Comparison of ENCODE assay signal across 24 mouse cellular contexts in genomic region chr1:157586556-157586955, GRCm38 (mm10).
A peak's percentile ranks its signal among the peaks of the same experiment; 100 is the strongest.
DNase-seq lines count a peak whose midpoint lies in the region; ATAC-seq lines count a peak whose summit lies in the region.
"Had no signal": no experiment of that assay in that cellular context is flagged by ENCODE, and none has a peak within 500 bp of the region (broad histone marks: within the 10 kb centered on the region; RNA-seq: fewer than 3 reads in every experiment).

No protein-coding gene starts in this region.

- ATAC-seq in midbrain, embryonic 11.5 days (ENCODE audit: low FRiP score), result no peak
- no peak for ATAC-seq in midbrain, embryonic 15.5 days (replicated peaks)
- ATAC-seq: activated CD4-positive, CD25-positive, alpha-beta regulatory T cell, adult 4 months; hindbrain, postnatal 0 days; intestine, postnatal 0 days had no signal

- DNase-seq in cerebellum, postnatal 10 days, result peak; percentile 55 to 60
- no peak for DNase-seq in cerebellum, adult 11 months
- DNase-seq in heart, adult 11 months, result peak; percentile 87
- DNase-seq in heart, embryonic 10.5 days (ENCODE audit: low spot score), result no peak
- DNase-seq in kidney, adult 8-10 months, result peak; percentile 19 to 36
- no peak for DNase-seq in kidney, postnatal 10 days
- peak; percentile 8 for DNase-seq in midbrain, embryonic 11.5 days (ENCODE audit: low spot score, missing footprints)
- DNase-seq: adrenal gland, postnatal 14 days; cerebellum, adult 9-11 months; layer of hippocampus, postnatal 36 days; thymus, adult 18-20 months; thymus, postnatal 36 days had no signal

- H3K9me3 ChIP-seq in heart, embryonic 10.5 days, result no peaks in the 10 kb centered on the region
- no peaks in the 10 kb centered on the region for H3K9me3 ChIP-seq in midbrain, embryonic 11.5 days (ENCODE audit: control insufficient read depth, low read length)
- no peaks in the 10 kb centered on the region for H3K9me3 ChIP-seq in midbrain, embryonic 15.5 days
- H3K9me3 ChIP-seq: embryonic facial prominence, embryonic 12.5 days; forebrain, embryonic 12.5 days; limb, embryonic 15.5 days; lung, embryonic 15.5 days had no signal

- H3K9ac ChIP-seq in midbrain, embryonic 11.5 days (ENCODE audit: low read length), result no peak overlapping the region
- H3K9ac ChIP-seq in midbrain, embryonic 15.5 days, result no peak overlapping the region
- H3K9ac ChIP-seq: embryonic facial prominence, embryonic 12.5 days; forebrain, embryonic 12.5 days; limb, embryonic 15.5 days; liver, embryonic 14.5 days; lung, embryonic 15.5 days had no signal

- no peak overlapping the region for H3K27ac ChIP-seq in heart, embryonic 10.5 days
- H3K27ac ChIP-seq in midbrain, embryonic 11.5 days (ENCODE audit: low read depth, low read length), result no peak overlapping the region
- no peak overlapping the region for H3K27ac ChIP-seq in midbrain, embryonic 15.5 days
- H3K27ac ChIP-seq: embryonic facial prominence, embryonic 12.5 days; forebrain, embryonic 12.5 days; hindbrain, postnatal 0 days; limb, embryonic 15.5 days; liver, embryonic 14.5 days; lung, embryonic 15.5 days; macrophage had no signal

- no peak overlapping the region for H3K4me2 ChIP-seq in midbrain, embryonic 11.5 days
- H3K4me2 ChIP-seq in midbrain, embryonic 15.5 days, result no peak overlapping the region
- H3K4me2 ChIP-seq: embryonic facial prominence, embryonic 12.5 days; forebrain, embryonic 12.5 days; heart, embryonic 11.5 days; limb, embryonic 15.5 days; lung, embryonic 15.5 days had no signal

- no peaks in the 10 kb centered on the region for H3K4me1 ChIP-seq in heart, embryonic 10.5 days
- no peaks in the 10 kb centered on the region for H3K4me1 ChIP-seq in midbrain, embryonic 11.5 days (ENCODE audit: control insufficient read depth, insufficient read depth, low read length)
- H3K4me1 ChIP-seq in midbrain, embryonic 15.5 days, result peaks cover under 1% of the 10 kb centered on the region
- H3K4me1 ChIP-seq: embryonic facial prominence, embryonic 12.5 days; forebrain, embryonic 12.5 days; lung, embryonic 15.5 days had no signal

- H3K4me3 ChIP-seq in heart, embryonic 10.5 days, result no peak overlapping the region
- H3K4me3 ChIP-seq in midbrain, embryonic 11.5 days (ENCODE audit: low read depth, low read length), result no peak overlapping the region
- H3K4me3 ChIP-seq in midbrain, embryonic 15.5 days, result no peak overlapping the region
- H3K4me3 ChIP-seq: embryonic facial prominence, embryonic 12.5 days; erythroblast, embryonic 14.5 days; forebrain, embryonic 12.5 days; limb, embryonic 15.5 days; lung, embryonic 15.5 days had no signal

- WGBS in heart, embryonic 10.5 days, result 77% methylated on average over 5 of the region's 5 CpGs
- WGBS in midbrain, embryonic 11.5 days, result 87% methylated on average over 5 of the region's 5 CpGs
- WGBS in midbrain, embryonic 15.5 days, result 81% methylated on average over 5 of the region's 5 CpGs

- no peaks in the 10 kb centered on the region for H3K36me3 ChIP-seq in heart, embryonic 10.5 days
- no peaks in the 10 kb centered on the region for H3K36me3 ChIP-seq in midbrain, embryonic 11.5 days (ENCODE audit: control insufficient read depth, insufficient read depth, low read length)
- no peaks in the 10 kb centered on the region for H3K36me3 ChIP-seq in midbrain, embryonic 15.5 days (replicated peaks)
- H3K36me3 ChIP-seq: embryonic facial prominence, embryonic 12.5 days; forebrain, embryonic 12.5 days; limb, embryonic 15.5 days; lung, embryonic 15.5 days had no signal

- no peaks in the 10 kb centered on the region for H3K27me3 ChIP-seq in heart, embryonic 10.5 days (ENCODE audit: insufficient read depth, poor library complexity, severe bottlenecking)
- H3K27me3 ChIP-seq in midbrain, embryonic 11.5 days (ENCODE audit: control insufficient read depth, insufficient read depth, low read length), result no peaks in the 10 kb centered on the region
- H3K27me3 ChIP-seq in midbrain, embryonic 15.5 days (replicated peaks), result no peaks in the 10 kb centered on the region
- H3K27me3 ChIP-seq: embryonic facial prominence, embryonic 12.5 days; forebrain, embryonic 12.5 days; limb, embryonic 15.5 days; lung, embryonic 15.5 days had no signal

Comparison
In these comparisons a context has a peak if more than half of its experiments do, and no peak if none do; other contexts are left out.
1. DNase-seq: peak in cerebellum, postnatal 10 days (2 of 2), heart, adult 11 months (single experiment), kidney, adult 8-10 months (2 of 2) and midbrain, embryonic 11.5 days (single experiment); none in cerebellum, adult 11 months (single experiment), heart, embryonic 10.5 days (single experiment) and kidney, postnatal 10 days (single experiment).